Mouse (Mus musculus) C2C12 (cell line): Measurements from ENCODE around the gene Prkar2b. TPM values are rescaled to one million over a fixed set of nuclear protein-coding genes. Genes with fewer than 3 reads are reported as not detected.
A peak's percentile ranks its signal among the peaks of the same experiment; 100 is the strongest.

ENCODE experiments used
- H3K27me3 ChIP-seq: one replicate; pipeline ENCODE4 v1.6.1; 2011; ENCODE audit not compliant: control insufficient read depth, insufficient read depth, insufficient read length
- H3K36me3 ChIP-seq: one replicate; pipeline ENCODE4 v1.6.1; 2011; ENCODE audit not compliant: control insufficient read depth, insufficient read depth
- H3K4me3 ChIP-seq: one replicate; pipeline ENCODE4 v1.5.1; 2011; ENCODE audit warnings: mild to moderate bottlenecking, control low read depth; ENCODE audit not compliant: poor library complexity, insufficient read depth, severe bottlenecking
- H3K79me2 ChIP-seq: one replicate; pipeline ENCODE4 v1.6.1; 2011; ENCODE audit not compliant: control insufficient read depth, insufficient read depth
- H3K79me3 ChIP-seq: one replicate; pipeline ENCODE4 v1.6.1; 2011; ENCODE audit warnings: low read depth, control low read depth
- H3ac ChIP-seq: one replicate; pipeline ENCODE3; 2011; ENCODE audit warnings: low read depth; ENCODE audit not compliant: control insufficient read depth, insufficient read length
- CEBPB ChIP-seq: IDR thresholded peaks from one replicate; pipeline ENCODE4 v1.6.1; 2011; ENCODE audit warnings: low read depth, mild to moderate bottlenecking, control low read depth, moderate library complexity
- CTCF ChIP-seq: IDR thresholded peaks from one replicate; pipeline ENCODE4 v1.5.1; 2011; ENCODE audit not compliant: control insufficient read depth, insufficient read depth, insufficient read length
- FOSL1 ChIP-seq: IDR thresholded peaks from one replicate; pipeline ENCODE4 v1.8.0; 2011; ENCODE audit warnings: mild to moderate bottlenecking, low read length; ENCODE audit not compliant: poor library complexity, insufficient read depth, severe bottlenecking
- MAX ChIP-seq: IDR thresholded peaks from one replicate; pipeline ENCODE4 v1.6.1; 2011; ENCODE audit warnings: mild to moderate bottlenecking, control low read depth
- MYOD1 ChIP-seq: IDR thresholded peaks from one replicate; pipeline ENCODE4 v1.6.1; 2011; ENCODE audit warnings: low read depth; ENCODE audit not compliant: control insufficient read depth, insufficient read length
- MYOG ChIP-seq: IDR thresholded peaks from one replicate; pipeline ENCODE4 v1.6.1; 2011; ENCODE audit not compliant: control insufficient read depth, insufficient read length; ENCODE audit errors: extremely low read depth
- USF1 ChIP-seq: IDR thresholded peaks from one replicate; pipeline ENCODE4 v1.6.1; 2011; ENCODE audit warnings: low read depth, mild to moderate bottlenecking, control low read depth, moderate library complexity
- polyA plus RNA-seq: library from polyadenylated mRNA; unstranded; fragments of >200 nt; fragmentation: generic; extraction: Trizol; gene quantifications from one replicate; pipeline ENCODE4 v1.2.1, GENCODE M21; 2012; ENCODE audit warnings: missing spikeins

Gene Prkar2b
- polyA plus RNA-seq, 1 experiment, result 33.1 TPM

DNA sequence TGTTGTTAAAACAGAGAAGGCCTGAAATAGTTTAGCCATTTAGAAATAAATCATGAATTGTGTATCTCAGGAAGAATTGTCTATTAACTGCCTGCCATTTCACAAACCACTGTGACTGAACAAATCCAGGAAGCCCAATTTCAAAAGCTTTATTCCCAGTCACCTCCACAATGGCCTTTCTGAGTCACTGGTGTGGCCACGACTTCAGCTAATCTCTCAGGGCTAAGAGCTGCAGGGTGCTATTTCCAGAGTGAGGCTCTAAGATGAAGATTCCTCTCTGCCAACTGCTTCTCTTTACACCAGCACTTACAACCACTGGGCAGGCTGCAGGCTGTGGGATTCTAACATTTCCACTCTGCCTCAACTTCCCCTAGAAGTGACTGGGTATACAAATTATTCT lies 92.0 kb downstream of the Prkar2b start:
- TF ChIP-seq FOSL1 (no peak), CTCF (no peak), MYOG (no peak), MYOD1 (no peak), MAX (no peak), USF1 (no peak), CEBPB (no peak)
- H3K27me3 ChIP-seq, result no peaks in the 10 kb centered on the region
- no peak overlapping the region for H3ac ChIP-seq
- H3K79me3 ChIP-seq, result no peaks in the 10 kb centered on the region
- H3K4me3 ChIP-seq, result no peak overlapping the region
- peaks cover 36% of the 10 kb centered on the region for H3K36me3 ChIP-seq
- no peaks in the 10 kb centered on the region for H3K79me2 ChIP-seq

DNA sequence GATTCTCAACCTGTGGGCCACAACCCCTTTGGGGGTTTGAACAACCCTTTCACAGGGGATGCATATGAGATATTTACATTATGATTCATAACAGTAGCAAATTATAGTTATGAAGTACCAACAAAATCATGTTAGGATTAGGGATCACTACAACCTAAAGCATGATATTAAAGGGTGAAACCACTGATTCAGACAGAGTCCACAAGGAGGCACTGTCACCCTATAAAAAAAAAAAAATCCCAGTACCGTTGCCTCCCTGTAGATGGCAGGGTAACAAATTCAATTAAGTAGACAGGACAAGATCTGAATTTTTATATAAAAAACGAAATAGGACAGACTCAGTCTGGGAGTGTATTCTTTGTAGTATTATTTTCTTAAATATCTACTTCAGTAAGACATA lies 93.6 kb downstream of the Prkar2b start:
- no peaks in the 10 kb centered on the region for H3K79me3 ChIP-seq
- no peak overlapping the region for H3K4me3 ChIP-seq
- no peaks in the 10 kb centered on the region for H3K79me2 ChIP-seq
- TF ChIP-seq MYOG (no peak), CTCF (peak; percentile 51), MAX (no peak)
- peaks cover 33% of the 10 kb centered on the region for H3K36me3 ChIP-seq
- no peaks in the 10 kb centered on the region for H3K27me3 ChIP-seq
- no peak overlapping the region for H3ac ChIP-seq

DNA sequence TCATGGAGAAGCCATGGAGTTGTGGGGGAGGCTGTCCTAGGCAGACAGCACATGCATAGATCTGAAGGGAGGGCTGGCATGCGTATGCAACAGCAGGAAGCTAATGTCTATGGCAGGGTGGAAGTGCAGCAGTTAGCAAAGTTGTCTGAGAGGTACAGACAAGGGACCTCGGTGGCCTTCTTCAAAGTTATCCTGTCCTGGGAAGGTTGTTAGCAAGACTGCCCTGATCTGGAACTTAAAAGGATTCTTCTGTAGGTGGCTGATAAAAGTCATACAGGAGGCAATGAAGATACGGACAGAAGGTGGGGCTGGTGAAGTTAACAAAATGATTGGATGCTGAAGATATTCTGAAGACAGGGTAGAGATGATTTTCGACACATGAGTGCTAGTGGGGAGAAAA lies 94.7 kb downstream of the Prkar2b start:
- H3K36me3 ChIP-seq, result peaks cover 34% of the 10 kb centered on the region

DNA sequence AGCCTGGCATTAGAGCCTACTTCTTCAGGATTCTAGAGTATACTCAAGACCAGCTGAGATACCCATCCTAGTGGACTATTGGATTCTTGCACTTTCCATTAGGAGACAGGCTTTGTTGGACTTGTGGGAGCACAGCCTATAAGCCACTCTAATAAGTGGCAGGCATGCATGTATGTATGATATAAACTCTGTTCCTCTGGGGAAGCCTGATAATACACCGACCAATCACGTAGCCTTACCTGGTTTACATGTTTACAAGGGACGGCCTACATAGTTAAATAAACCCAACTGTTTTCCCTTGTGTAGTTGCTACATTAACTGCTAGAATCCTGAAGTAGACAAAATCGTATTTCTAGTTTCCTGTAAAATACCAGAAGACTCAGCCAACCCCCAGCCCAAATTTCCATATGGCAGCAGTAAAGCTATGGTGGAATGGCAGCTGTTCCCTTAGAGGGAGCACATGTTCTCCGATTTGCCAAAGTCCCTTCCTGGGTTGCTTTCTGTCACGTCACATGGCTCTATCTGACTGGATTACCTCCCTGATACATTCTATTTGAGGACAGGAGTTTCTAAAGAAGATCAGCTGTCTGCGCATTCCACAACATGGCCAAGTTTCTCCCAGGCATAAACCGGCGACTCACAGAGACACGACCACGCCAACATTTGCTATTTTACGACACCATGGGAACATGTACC lies 95.4 kb downstream of the Prkar2b start:
- no peak overlapping the region for H3ac ChIP-seq
- no peak overlapping the region for H3K4me3 ChIP-seq
- H3K36me3 ChIP-seq, result peaks cover 35% of the 10 kb centered on the region
- no peaks in the 10 kb centered on the region for H3K79me2 ChIP-seq
- H3K79me3 ChIP-seq, result no peaks in the 10 kb centered on the region
- TF ChIP-seq FOSL1 (no peak), CTCF (no peak), MYOD1 (no peak), MAX (no peak), USF1 (no peak), MYOG (no peak), CEBPB (no peak)
- no peaks in the 10 kb centered on the region for H3K27me3 ChIP-seq

More for the DNA sequence above, 94.7 kb downstream of the Prkar2b start:
- Histone ChIP-seq H3K79me3 (no peaks in the 10 kb centered on the region), H3ac (no peak overlapping the region), H3K79me2 (no peaks in the 10 kb centered on the region), H3K4me3 (no peak overlapping the region), H3K27me3 (no peaks in the 10 kb centered on the region)
- TF ChIP-seq CEBPB (no peak), MYOG (no peak), FOSL1 (no peak), CTCF (no peak), MAX (no peak), USF1 (no peak), MYOD1 (no peak)

DNA sequence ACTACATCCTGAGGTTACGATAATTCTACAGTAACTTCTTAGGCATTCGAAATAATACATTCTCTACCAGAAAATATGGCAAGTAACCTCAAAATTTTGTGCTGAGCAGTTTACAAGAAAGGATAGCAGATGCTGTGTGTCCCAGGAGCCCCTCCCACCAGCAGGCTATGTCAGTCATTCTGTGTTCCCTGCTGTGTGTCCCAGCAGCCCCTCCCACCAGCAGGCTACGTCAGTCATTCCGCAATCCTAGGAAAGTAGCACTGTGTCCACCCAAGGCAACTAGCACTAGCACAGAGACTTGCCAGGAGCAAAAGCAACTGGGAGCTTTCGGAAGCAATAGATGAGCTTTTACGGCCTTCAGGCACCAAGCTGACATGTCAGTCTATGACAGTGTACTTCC lies 97.0 kb downstream of the Prkar2b start:
- Histone ChIP-seq H3K79me2 (no peaks in the 10 kb centered on the region), H3K4me3 (no peak overlapping the region), H3K36me3 (peaks cover 50% of the 10 kb centered on the region), H3ac (no peak overlapping the region), H3K79me3 (no peaks in the 10 kb centered on the region), H3K27me3 (no peaks in the 10 kb centered on the region)
- no peak for TF ChIP-seq CEBPB
- no peak for TF ChIP-seq MYOD1
- TF ChIP-seq MAX, result no peak
- no peak for TF ChIP-seq CTCF
- no peak for TF ChIP-seq FOSL1
- no peak for TF ChIP-seq MYOG
- TF ChIP-seq USF1, result no peak

DNA sequence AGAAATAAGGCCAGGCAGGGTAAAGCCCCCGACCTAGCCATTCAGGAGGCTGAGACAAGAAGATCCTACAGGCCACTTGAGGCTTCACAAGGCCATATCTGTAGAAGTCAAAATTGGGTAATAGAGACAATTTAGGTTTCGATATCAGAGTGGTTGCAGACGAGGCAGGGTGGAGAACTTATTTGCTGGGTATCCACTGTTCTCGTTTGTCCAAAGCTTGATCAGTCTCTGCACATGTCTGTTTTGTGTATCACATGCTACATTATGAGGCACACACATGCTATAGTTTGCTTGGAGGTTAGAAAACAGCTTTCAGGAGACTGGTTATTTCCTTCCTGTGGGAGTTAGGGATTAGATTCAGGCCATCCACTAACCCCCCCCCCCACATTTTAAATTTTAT lies 105.3 kb downstream of the Prkar2b start:
- Histone ChIP-seq H3K79me3 (no peaks in the 10 kb centered on the region), H3K4me3 (no peak overlapping the region), H3K79me2 (no peaks in the 10 kb centered on the region), H3ac (no peak overlapping the region), H3K27me3 (no peaks in the 10 kb centered on the region), H3K36me3 (peaks cover 25% of the 10 kb centered on the region)
- TF ChIP-seq MYOD1 (no peak), FOSL1 (no peak)
